Mouse (Mus musculus): ENCODE data around the gene Cep131. TPM values are rescaled to one million over a fixed set of nuclear protein-coding genes. Genes with fewer than 3 reads are reported as not detected.
A peak's percentile ranks its signal among the peaks of the same experiment; 100 is the strongest.

Gene Cep131
- polyA plus RNA-seq, 1 experiment from 2014 or later = 27.3 TPM

DNA sequence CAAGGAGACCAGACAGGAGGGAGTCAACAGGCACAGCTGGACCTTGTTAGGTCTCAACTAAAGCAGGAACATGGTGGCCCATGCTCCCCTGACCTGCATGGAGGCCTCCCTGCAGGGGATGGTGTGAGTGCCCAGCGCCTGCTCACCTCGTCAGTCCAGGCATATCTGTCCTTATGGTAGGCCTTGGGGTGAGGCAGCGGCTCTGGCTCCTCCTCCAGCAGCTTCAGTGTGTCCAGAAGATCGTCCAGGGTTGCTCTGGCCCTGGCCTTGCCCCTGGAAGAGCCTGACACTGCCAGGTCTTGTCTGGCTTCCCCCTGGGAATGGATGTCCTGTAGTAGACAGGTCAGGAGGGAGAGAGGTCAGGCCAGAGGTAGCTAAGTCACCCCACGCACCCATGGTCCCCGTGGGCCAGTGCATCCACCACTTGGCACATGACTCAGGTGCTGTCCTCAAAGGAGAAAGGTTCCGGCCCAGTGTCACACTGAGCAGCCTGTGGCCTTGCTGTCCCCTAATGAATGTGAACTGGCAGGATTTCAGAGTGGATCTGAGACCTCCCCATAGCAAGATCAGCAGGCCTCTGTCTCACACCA lies 14.8 kb downstream of the Cep131 start:
- H3K9ac ChIP-seq = no peak overlapping the region; the same call in 1 of the 2 replicates
- ATAC-seq (ENCODE audit: insufficient read depth) (no peak), DNase-seq (no peak)
- H3K36me3 ChIP-seq (ENCODE audit: insufficient read depth) = peaks cover 91% of the 10 kb centered on the region
- no peaks in the 10 kb centered on the region for H3K9me3 ChIP-seq (ENCODE audit: low read depth, low read length)
- H3K4me2 ChIP-seq = no peak overlapping the region
- H3K4me3 ChIP-seq (ENCODE audit: low read depth, low read length) = no peak overlapping the region
- H3K27me3 ChIP-seq (ENCODE audit: insufficient read depth, low read length) = no peaks in the 10 kb centered on the region
- H3K4me1 ChIP-seq (ENCODE audit: insufficient read depth) = no peaks in the 10 kb centered on the region; the same call in 1 of the 2 replicates
- no peak overlapping the region for H3K27ac ChIP-seq (ENCODE audit: low read depth)
- 72% methylated on average over 7 of the region's 7 CpGs for WGBS
- no peak for TF ChIP-seq CTCF (IDR thresholded peaks at IDR 0.05; ENCODE audit: low read depth)

DNA sequence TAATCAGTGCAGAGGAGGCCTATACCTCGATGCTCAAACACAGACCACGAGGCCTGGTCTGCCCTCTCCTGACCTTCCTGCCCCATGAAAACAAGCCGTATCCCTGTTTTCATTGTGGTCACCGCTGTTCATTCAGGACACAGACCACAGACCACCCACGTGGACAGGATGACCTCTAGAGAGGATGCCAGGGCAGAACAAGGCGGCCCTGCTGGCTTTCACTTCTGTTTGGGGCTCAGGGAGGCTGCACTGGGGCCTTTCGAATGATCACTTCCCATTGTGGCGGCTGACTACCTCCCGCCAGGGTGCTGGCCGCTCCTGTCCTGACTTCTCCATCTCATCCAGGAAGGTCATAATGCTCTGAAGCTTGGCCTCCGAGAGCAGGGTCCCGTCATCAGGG lies 15.6 kb downstream of the Cep131 start:
- DNase-seq = no peak
- H3K4me1 ChIP-seq (ENCODE audit: insufficient read depth) = no peaks in the 10 kb centered on the region; the same call in 1 of the 2 replicates
- H3K4me3 ChIP-seq (ENCODE audit: low read depth, low read length) = no peak overlapping the region
- WGBS = 52% methylated on average over 12 of the region's 12 CpGs
- no peak for TF ChIP-seq CTCF (IDR thresholded peaks at IDR 0.05; ENCODE audit: low read depth)
- peaks cover 91% of the 10 kb centered on the region for H3K36me3 ChIP-seq (ENCODE audit: insufficient read depth)
- H3K9me3 ChIP-seq (ENCODE audit: low read depth, low read length) = no peaks in the 10 kb centered on the region
- no peak for ATAC-seq (ENCODE audit: insufficient read depth)
- H3K27ac ChIP-seq (ENCODE audit: low read depth) = no peak overlapping the region
- H3K27me3 ChIP-seq (ENCODE audit: insufficient read depth, low read length) = no peaks in the 10 kb centered on the region
- no peak overlapping the region for H3K9ac ChIP-seq
- no peak overlapping the region for H3K4me2 ChIP-seq

DNA sequence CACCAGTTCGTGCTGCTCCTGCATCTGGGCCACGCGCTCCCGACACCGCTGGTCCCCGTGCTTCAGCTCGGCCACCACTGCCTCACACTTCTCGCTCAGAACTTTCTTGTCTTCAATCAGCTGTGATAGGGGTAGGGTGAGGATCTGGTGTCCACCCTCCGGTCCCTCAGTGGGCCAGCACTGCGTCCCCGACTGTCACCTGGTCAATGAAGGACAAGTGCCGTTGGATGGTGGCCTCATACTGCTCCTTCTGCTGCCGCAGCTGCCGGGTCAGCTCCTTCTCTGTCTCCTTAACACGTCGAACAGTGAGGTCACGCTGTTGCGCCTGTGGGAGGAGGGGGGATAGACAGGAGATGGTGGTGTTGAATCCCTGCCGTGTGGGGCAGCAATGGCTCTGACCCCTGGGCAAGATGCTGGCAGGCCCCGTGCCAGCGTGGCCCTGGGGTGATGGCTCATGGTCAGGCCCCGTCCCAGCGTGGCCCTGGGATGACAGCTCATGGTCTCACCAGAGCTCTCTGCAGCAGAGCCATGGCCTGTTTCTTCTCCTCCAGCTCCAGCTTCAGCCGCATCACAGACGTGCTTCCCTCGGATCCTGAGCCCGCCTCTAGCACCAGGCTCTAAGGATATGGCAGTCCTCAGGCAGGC lies 16.2 kb downstream of the Cep131 start:
- no peak for ATAC-seq (ENCODE audit: insufficient read depth)
- no peak overlapping the region for H3K27ac ChIP-seq (ENCODE audit: low read depth)
- no peak for DNase-seq
- TF ChIP-seq CTCF (IDR thresholded peaks at IDR 0.05; ENCODE audit: low read depth) = no peak
- H3K4me2 ChIP-seq = no peak overlapping the region
- H3K9ac ChIP-seq = no peak overlapping the region
- H3K9me3 ChIP-seq (ENCODE audit: low read depth, low read length) = no peaks in the 10 kb centered on the region
- no peaks in the 10 kb centered on the region; the same call in 1 of the 2 replicates for H3K4me1 ChIP-seq (ENCODE audit: insufficient read depth)
- peaks cover 89% of the 10 kb centered on the region for H3K36me3 ChIP-seq (ENCODE audit: insufficient read depth)
- H3K4me3 ChIP-seq (ENCODE audit: low read depth, low read length) = no peak overlapping the region
- no peaks in the 10 kb centered on the region for H3K27me3 ChIP-seq (ENCODE audit: insufficient read depth, low read length)
- WGBS = 82% methylated on average over 27 of the region's 27 CpGs

DNA sequence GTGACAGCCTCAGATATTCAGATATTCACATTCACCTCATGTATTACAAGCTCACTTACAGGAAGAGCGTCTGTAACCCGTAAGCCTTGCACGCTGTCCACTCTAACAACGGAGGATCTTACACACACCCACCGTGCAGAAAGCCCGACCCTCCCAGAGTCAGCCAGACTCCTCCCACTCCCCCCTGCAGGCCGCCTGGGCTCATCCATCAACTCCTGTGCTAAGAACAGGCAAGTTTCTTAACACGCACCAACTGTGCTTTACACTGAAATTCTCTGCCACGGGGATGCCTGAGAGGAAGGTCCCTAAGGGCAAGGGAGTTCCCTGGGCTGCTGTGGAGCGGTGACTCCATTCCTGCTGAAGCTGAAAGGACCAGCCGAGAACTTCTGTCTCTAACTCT lies 17.4 kb downstream of the Cep131 start:
- Histone ChIP-seq H3K9me3 (ENCODE audit: low read depth, low read length) (no peaks in the 10 kb centered on the region), H3K4me3 (ENCODE audit: low read depth, low read length) (no peak overlapping the region), H3K9ac (no peak overlapping the region), H3K4me1 (ENCODE audit: insufficient read depth) (no peaks in the 10 kb centered on the region; the same call in 1 of the 2 replicates), H3K27me3 (ENCODE audit: insufficient read depth, low read length) (no peaks in the 10 kb centered on the region), H3K4me2 (no peak overlapping the region), H3K27ac (ENCODE audit: low read depth) (no peak overlapping the region), H3K36me3 (ENCODE audit: insufficient read depth) (peaks cover 91% of the 10 kb centered on the region)
- TF ChIP-seq CTCF (IDR thresholded peaks at IDR 0.05; ENCODE audit: low read depth) = no peak
- DNase-seq (peak; percentile 53), ATAC-seq (ENCODE audit: insufficient read depth) (no peak)
- 22% methylated on average over 11 of the region's 11 CpGs for WGBS

DNA sequence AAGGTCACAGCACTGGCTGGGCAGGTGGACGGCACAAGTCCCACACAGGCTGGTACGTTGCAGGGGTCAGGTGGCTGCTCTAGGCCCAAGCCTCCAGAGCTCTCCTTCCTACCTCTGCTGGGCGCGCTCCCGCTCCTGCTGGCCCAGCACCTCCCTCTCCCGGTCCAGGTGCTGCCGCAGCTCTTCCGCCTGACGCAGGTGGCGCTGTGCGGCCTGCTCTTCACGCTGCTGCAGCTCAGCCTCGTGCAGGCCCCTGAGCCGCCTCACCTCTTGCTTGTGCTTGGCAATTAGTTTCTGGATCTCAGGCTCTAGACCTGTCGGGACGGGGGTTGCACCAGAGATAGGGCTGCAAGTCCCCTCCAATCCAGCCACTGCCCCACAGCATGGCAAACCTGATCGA lies 18.8 kb downstream of the Cep131 start:
- ATAC-seq (ENCODE audit: insufficient read depth) (no peak), DNase-seq (no peak)
- WGBS = 60% methylated on average over 17 of the region's 17 CpGs

DNA sequence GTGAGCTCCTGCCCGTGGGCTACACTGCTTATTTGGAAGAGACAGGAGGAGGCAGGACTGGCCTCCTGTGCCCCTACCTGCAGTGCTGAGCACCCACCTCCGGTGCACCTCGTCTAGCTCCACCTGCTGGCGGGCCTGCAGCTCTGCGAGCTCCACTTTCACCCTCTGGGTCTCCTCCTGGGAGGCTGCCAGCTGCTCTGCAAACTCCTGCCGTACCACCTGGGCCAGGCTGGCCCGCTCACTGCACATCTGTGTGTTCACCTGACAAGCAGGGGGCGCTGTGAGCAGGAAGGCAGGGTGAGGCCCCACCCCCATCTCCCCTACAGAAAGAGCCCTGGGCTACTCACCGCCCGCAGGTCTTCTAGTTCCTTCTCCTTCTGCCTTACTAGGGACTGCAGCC lies 21.3 kb downstream of the Cep131 start:
- H3K27ac ChIP-seq (ENCODE audit: low read depth) = no peak overlapping the region; the same call in 1 of the 2 replicates
- peak; percentile 85 for TF ChIP-seq CTCF (IDR thresholded peaks at IDR 0.05; ENCODE audit: low read depth)
- no peaks in the 10 kb centered on the region for H3K27me3 ChIP-seq (ENCODE audit: insufficient read depth, low read length)
- H3K36me3 ChIP-seq (ENCODE audit: insufficient read depth) = peaks cover 69% of the 10 kb centered on the region
- 36% methylated on average over 10 of the region's 10 CpGs for WGBS
- peak; percentile 22; the same call in 1 of the 2 replicates for ATAC-seq (ENCODE audit: insufficient read depth)
- no peak overlapping the region for H3K9ac ChIP-seq
- DNase-seq = peak; percentile 77
- H3K9me3 ChIP-seq (ENCODE audit: low read depth, low read length) = no peaks in the 10 kb centered on the region
- H3K4me1 ChIP-seq (ENCODE audit: insufficient read depth) = no peaks in the 10 kb centered on the region; the same call in 1 of the 2 replicates
- H3K4me3 ChIP-seq (ENCODE audit: low read depth, low read length) = no peak overlapping the region
- no peak overlapping the region for H3K4me2 ChIP-seq

More for the DNA sequence above, 18.8 kb downstream of the Cep131 start:
- Histone ChIP-seq H3K27me3 (ENCODE audit: insufficient read depth, low read length) (no peaks in the 10 kb centered on the region), H3K27ac (ENCODE audit: low read depth) (no peak overlapping the region), H3K4me3 (ENCODE audit: low read depth, low read length) (no peak overlapping the region), H3K36me3 (ENCODE audit: insufficient read depth) (peaks cover 92% of the 10 kb centered on the region), H3K4me1 (ENCODE audit: insufficient read depth) (no peaks in the 10 kb centered on the region; the same call in 1 of the 2 replicates), H3K9ac (no peak overlapping the region), H3K4me2 (no peak overlapping the region), H3K9me3 (ENCODE audit: low read depth, low read length) (no peaks in the 10 kb centered on the region)
- peak; percentile 49 for TF ChIP-seq CTCF (IDR thresholded peaks at IDR 0.05; ENCODE audit: low read depth)

DNA sequence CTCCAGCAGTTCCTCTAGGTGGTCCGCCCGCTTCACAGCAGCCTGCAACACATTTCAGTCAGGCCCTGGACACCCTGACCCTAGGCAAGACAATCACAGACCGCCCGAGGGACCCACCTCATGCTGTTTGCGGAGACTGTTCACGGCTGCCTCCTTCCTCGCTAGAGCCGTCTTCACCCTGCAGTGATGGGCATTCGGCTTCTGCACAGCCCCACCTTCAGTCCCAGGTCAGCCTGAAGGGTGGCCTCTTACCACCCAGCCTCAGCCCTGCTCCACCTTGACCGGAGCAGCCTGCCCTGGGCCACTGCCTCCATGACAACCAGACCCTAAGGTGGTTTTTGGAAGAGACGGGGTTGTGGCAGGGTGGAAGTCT lies 22.0 kb downstream of the Cep131 start:
- Histone ChIP-seq H3K9ac (no peak overlapping the region), H3K4me1 (ENCODE audit: insufficient read depth) (no peaks in the 10 kb centered on the region; the same call in 1 of the 2 replicates), H3K27me3 (ENCODE audit: insufficient read depth, low read length) (no peaks in the 10 kb centered on the region), H3K9me3 (ENCODE audit: low read depth, low read length) (no peaks in the 10 kb centered on the region), H3K4me3 (ENCODE audit: low read depth, low read length) (no peak overlapping the region), H3K27ac (ENCODE audit: low read depth) (no peak overlapping the region), H3K4me2 (no peak overlapping the region), H3K36me3 (ENCODE audit: insufficient read depth) (peaks cover 62% of the 10 kb centered on the region)
- 94% methylated on average over 11 of the region's 11 CpGs for WGBS
- no peak for DNase-seq
- ATAC-seq (ENCODE audit: insufficient read depth) = no peak
- TF ChIP-seq CTCF (IDR thresholded peaks at IDR 0.05; ENCODE audit: low read depth) = no peak
